Mouse (Mus musculus) heart, adult 2 months (tissue): ENCODE measurements around the gene Anxa2.

Experiments
- CTCF ChIP-seq: fragments of 200-600 bp; IDR thresholded peaks from 2 replicates; pipeline ENCODE4 v1.8.1; 2022; ENCODE audit warnings: antibody characterized with exemption, mild to moderate bottlenecking, moderate library complexity
- POLR2A ChIP-seq: fragments of 200-500 bp; IDR thresholded peaks from 2 replicates; pipeline ENCODE4 v1.6.1; 2011; ENCODE audit warnings: mild to moderate bottlenecking, low read depth, low read length, control low read depth; ENCODE audit not compliant: insufficient read depth

DNA sequence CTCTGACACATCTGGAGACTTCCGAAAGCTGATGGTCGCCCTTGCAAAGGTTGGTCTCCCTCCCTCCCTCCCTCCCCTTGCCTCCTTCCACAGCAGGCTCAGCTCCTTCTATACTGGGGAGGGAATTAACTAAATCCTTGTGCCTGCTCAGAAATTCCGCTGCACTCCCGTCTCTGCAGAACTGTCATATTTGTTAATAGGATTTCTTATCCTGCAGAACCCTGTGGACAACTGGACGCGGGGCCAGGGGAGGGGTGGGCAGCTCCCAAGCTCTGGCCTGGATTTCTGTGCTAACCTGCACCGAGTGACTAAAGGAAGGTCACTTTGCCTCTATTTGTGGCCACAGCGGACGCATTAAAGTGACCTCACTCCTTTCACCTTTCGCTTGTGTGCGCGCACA, 30.4 kb downstream of the Anxa2 start:
- TF ChIP-seq CTCF (no peak), POLR2A (no peak)
